Mouse (Mus musculus) skeletal muscle tissue, postnatal 0 days (tissue): ENCODE data around the gene H2-Aa. TPM values are rescaled to one million over a fixed set of nuclear protein-coding genes. Genes with fewer than 3 reads are reported as not detected.

Experiments used
- polyA plus RNA-seq: library from polyadenylated mRNA; unstranded; fragments of >200 nt; fragmentation: Nextera tagmentation; extraction: Ambion mirVana; gene quantifications from 2 replicates; pipeline ENCODE4 v1.2.1, GENCODE M21; 2015

H2-Aa gene
- 3.9 and 5.0 TPM in 2 replicates for polyA plus RNA-seq

GRCm38 (mm10) chr17:34287648-34288047, at the start of gene H2-Aa:
Gene H2-Aa (minus strand): TSS chr17:34287823.

GRCm38 (mm10) chr17:34325436-34325835, 37.8 kb upstream of the H2-Aa start, which contains the start of gene H2-Eb2:
Gene H2-Eb2 (plus strand): TSS chr17:34325665.

GRCm38 (mm10) chr17:34305380-34306030, 17.9 kb upstream of the H2-Aa start, which contains the start of gene H2-Eb1:
Gene H2-Eb1 (plus strand): TSS chr17:34305867.

GRCm38 (mm10) chr17:34257594-34258375, 29.8 kb downstream of the H2-Aa start, which contains the start of gene H2-Ab1:
Gene H2-Ab1 (plus strand): TSS chr17:34257689.

GRCm38 (mm10) chr17:34238706-34239105, 48.9 kb downstream of the H2-Aa start, which contains the start of gene H2-Ob:
Gene H2-Ob (plus strand): TSS chr17:34238903.

Other genes with a start within 250 kb of the H2-Aa start
- gene Col11a2, start 248.4 kb downstream of the H2-Aa start, polyA plus RNA-seq, result 1.9 and 5.7 TPM in 2 replicates
- 0.27 and 0.35 TPM in 2 replicates for gene H2-Oa, start 195.5 kb downstream of the H2-Aa start, polyA plus RNA-seq
- gene H2-DMa, start 168.3 kb downstream of the H2-Aa start, polyA plus RNA-seq, result 10.7 and 10.8 TPM in 2 replicates
- gene Brd2, start 165.2 kb downstream of the H2-Aa start, polyA plus RNA-seq, result 42.6 and 45.7 TPM in 2 replicates
- gene H2-DMb2, start 144.5 kb downstream of the H2-Aa start, polyA plus RNA-seq, result 0.17 and 0.33 TPM in 2 replicates
- gene H2-DMb1, start 134.8 kb downstream of the H2-Aa start, polyA plus RNA-seq, result 0.44 and 1.1 TPM in 2 replicates
- 3.5 and 5.1 TPM in 2 replicates for gene Tap1, start 100.3 kb downstream of the H2-Aa start, polyA plus RNA-seq
- gene Psmb9, start 100.1 kb downstream of the H2-Aa start, polyA plus RNA-seq, result 3.6 and 6.3 TPM in 2 replicates
- 11.0 and 17.6 TPM in 2 replicates for gene Psmb8, start 90.1 kb downstream of the H2-Aa start, polyA plus RNA-seq
- gene Tap2, start 84.3 kb downstream of the H2-Aa start, polyA plus RNA-seq, result 5.3 and 7.2 TPM in 2 replicates
- gene H2-Ob, start 48.9 kb downstream of the H2-Aa start, polyA plus RNA-seq, result 0.06 and 0.19 TPM in 2 replicates
- gene H2-Ab1, start 30.1 kb downstream of the H2-Aa start, polyA plus RNA-seq, result 4.1 and 6.2 TPM in 2 replicates
- 3.6 and 4.8 TPM in 2 replicates for gene H2-Eb1, start 18.0 kb upstream of the H2-Aa start, polyA plus RNA-seq
- not detected in 2 replicates for gene H2-Eb2, start 37.8 kb upstream of the H2-Aa start, polyA plus RNA-seq
- 0.18 and 0.24 TPM in 2 replicates for gene Btnl2, start 67.0 kb upstream of the H2-Aa start, polyA plus RNA-seq
- gene Btnl1, start 89.3 kb upstream of the H2-Aa start, polyA plus RNA-seq, result not detected in 2 replicates
- gene BC051142, start 111.0 kb upstream of the H2-Aa start, polyA plus RNA-seq, result 0.51 and 0.82 TPM in 2 replicates
- not detected in 2 replicates for gene Btnl4, start 189.5 kb upstream of the H2-Aa start, polyA plus RNA-seq
- not detected in 2 replicates for gene Btnl6, start 229.5 kb upstream of the H2-Aa start, polyA plus RNA-seq